Mouse (Mus musculus) spleen, adult 2 months (tissue): ENCODE data around the gene Erc2.

Experiments used
- CTCF ChIP-seq: fragments of 200-500 bp; IDR thresholded peaks from 2 replicates; pipeline ENCODE4 v1.5.1; 2011; ENCODE audit warnings: mild to moderate bottlenecking, inconsistent platforms; ENCODE audit not compliant: insufficient read depth, insufficient read length, insufficient replicate concordance; ENCODE audit errors: extremely low read depth
- POLR2A ChIP-seq: fragments of 200-500 bp; IDR thresholded peaks from 2 replicates; pipeline ENCODE4 v1.6.1; 2011; ENCODE audit warnings: low read depth, low read length, inconsistent platforms

- TF ChIP-seq CTCF (no peak), POLR2A (no peak)
Observed at GRCm38 (mm10) chr14:28057159-28057884, 435.1 kb downstream of the Erc2 start.
